Mouse (Mus musculus) embryonic fibroblast, embryonic 13.5 days (primary cell): ENCODE results near the gene Fam189b.

ENCODE experiments used
- CTCF ChIP-seq: IDR thresholded peaks from 2 replicates; pipeline ENCODE4 v1.5.1; 2011; ENCODE audit warnings: mild to moderate bottlenecking, control low read depth, low read length, moderate library complexity, borderline replicate concordance; ENCODE audit not compliant: insufficient read depth
- POLR2A ChIP-seq: IDR thresholded peaks from 2 replicates; pipeline ENCODE4 v1.6.1; 2011; ENCODE audit warnings: low read depth, mild to moderate bottlenecking, control low read depth, low read length, moderate library complexity

DNA sequence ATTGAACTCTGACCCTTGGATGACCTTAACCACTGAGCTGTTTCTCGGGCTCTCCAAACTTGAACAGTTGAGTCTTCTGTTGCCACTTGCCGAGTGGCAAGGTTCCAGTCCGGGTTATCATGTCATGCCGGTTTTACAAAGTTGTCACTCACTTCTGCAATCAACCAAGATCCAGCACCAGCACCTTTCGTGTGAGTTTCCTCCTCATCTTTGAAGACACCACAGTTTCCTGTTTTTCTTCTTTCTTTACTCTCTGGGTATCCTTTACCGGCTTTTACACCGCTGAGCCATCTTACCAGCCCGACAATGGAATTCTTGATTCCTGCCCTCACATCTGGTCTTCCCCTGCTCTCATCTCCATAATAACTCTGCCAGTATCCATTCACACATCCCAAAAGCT, 7.5 kb downstream of the Fam189b start:
- TF ChIP-seq CTCF = no peak
- no peak for TF ChIP-seq POLR2A
